Mouse (Mus musculus): ENCODE measurements around the gene Tmem171.

Gene Tmem171

DNA sequence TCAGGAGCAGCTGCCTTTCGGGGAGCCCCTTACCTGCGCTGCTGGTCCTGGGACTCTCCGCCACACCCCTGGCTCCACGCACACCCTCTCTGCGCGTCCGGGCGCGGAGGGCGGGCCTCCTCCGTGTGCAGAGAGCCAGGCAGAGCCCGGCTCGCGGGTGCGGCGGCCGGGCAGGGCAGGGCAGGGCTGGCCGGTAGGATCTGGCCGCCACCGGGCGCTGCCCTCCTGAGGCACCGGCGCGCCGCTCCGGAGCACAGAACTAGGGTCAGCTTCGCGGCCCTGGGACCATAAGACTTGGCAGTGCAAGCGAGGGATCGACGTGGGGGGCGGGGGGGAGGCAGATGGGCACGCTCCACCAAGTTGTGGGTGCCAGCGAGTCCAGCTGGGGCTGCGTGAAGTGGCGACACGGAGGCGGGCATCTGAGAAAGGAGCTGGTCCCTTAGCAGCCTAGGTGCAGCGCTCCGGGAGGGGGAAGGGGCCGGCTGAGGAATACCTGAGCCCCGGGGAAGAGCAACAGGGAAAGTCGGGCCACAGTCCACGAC, at the start of gene Tmem171:
Gene Tmem171, minus strand, starts transcription at position 62 of the 542 bp plus-strand sequence.
- peak; percentile 60 to 89 for DNase-seq

GRCm38 (mm10) chr13:98743829-98744228, 49.2 kb upstream of the Tmem171 start:
- no peak for DNase-seq

DNA sequence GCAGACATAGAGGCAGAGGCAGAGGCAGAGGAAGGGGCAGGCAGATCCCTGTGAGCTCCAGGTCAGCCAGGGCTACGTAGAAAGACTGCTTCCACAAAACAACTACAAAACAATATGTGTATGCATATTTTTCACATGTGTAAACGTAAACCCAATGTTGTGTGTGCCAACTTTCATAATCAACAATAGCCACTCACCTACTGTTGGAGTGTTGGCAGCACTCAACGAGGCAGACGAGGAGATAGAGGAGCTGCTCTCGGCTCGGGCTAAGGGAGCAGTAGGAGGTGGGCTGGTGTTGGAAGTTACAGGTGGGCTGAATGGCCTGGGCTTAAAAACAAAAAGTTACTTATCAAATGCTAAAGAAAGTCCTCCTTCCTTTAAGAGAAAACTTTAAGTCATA, 48.6 kb upstream of the Tmem171 start:
- DNase-seq = no peak

DNA sequence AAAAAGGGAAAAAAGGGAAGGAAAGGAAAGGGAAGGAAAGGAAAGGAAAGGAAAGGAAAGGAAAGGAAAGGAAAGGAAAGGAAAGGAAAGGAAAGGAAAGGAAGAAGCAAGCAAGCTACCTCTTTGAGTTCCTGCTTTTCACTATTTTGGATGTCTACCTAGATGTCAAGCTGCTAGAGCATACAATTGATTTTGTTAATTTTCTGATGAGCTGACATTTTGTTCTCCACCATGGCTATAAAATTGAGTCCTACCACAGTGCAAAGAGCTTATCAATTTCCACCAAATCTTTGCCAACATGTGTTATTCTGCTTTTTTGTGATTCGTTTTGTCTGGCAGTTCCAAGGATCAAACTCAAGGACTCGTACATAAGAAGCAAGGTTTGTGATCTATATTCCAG, 43.6 kb upstream of the Tmem171 start:
- no peak for DNase-seq

GRCm38 (mm10) chr13:98733292-98733691, 38.7 kb upstream of the Tmem171 start:
- no peak for DNase-seq

GRCm38 (mm10) chr13:98729271-98730062, 34.8 kb upstream of the Tmem171 start:
- no peak for DNase-seq

GRCm38 (mm10) chr13:98726494-98726893, 31.9 kb upstream of the Tmem171 start:
- DNase-seq = peak in 1 of 2 experiments; percentile 40

- no peak for DNase-seq
These were observed 28.8 kb upstream of the Tmem171 start for GRCm38 (mm10) chr13:98723430-98723829.

DNA sequence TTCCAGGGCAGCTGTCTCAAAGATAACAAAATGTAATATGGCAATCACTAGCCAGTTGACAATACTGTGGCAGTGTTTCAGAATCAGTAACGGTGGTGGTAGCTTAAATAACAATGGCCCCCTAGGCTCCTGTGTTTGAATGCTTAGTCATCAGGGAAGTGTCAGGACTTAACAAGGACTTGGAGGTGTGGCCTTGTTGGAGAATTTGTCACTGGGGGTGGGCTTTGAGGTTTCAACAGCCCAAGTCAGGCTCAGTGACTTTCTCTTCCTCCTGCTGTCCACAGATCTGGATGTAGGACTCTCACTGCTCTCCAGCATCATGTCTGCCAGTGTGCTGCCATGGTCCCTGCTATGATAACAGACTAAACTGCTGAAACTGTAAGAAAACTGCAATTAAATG, 27.7 kb upstream of the Tmem171 start:
- no peak for DNase-seq

GRCm38 (mm10) chr13:98716176-98716575, 21.5 kb upstream of the Tmem171 start:
- DNase-seq = no peak

GRCm38 (mm10) chr13:98715443-98715990, 20.9 kb upstream of the Tmem171 start:
- DNase-seq = no peak

GRCm38 (mm10) chr13:98710655-98711054, 16.0 kb upstream of the Tmem171 start:
- DNase-seq = peak in 1 of 2 experiments; percentile 0

DNA sequence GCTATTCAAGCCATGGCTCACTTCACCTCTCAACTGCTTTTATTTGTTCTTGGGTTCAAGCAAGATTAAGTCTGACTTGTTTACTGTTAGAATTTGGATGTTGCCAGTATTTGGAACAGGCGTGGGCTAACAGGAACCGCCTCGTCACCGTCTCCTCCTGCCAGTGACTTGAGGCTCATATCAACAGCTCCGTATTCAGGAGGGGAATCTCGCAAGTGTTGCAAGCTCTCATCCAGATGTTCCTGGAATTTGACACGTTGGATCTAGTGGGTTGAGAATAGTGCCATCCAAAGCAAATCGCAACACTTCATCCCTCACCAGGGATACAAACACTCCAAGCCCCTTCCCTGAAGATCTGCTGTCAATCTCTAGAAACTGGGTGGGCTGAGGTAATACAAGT, 15.6 kb upstream of the Tmem171 start:
- DNase-seq = no peak

GRCm38 (mm10) chr13:98705501-98705900, 10.9 kb upstream of the Tmem171 start:
- DNase-seq = peak in 1 of 2 experiments; percentile 15

GRCm38 (mm10) chr13:98703786-98704185, 9.2 kb upstream of the Tmem171 start:
- DNase-seq = no peak

DNA sequence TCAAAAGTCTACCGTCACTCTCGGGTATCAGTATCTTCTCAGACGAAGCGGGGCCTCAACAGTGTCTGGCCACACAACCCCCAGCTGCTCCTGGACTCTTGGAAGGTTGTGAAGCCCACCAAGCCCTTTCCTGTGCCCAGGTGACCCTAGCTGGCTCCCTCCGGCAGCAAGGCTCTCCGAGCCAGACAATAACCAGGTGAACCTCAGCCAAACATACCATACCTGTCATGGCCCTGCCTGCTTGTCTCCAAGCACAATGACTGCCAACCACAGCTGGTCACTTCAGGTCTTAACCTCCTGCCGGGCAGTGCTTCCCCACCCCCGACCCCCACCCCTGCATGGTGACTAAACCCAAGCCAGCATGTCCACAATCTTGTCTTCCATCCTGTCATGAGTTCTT, 7.7 kb upstream of the Tmem171 start:
- peak in 1 of 2 experiments; percentile 24 for DNase-seq

DNA sequence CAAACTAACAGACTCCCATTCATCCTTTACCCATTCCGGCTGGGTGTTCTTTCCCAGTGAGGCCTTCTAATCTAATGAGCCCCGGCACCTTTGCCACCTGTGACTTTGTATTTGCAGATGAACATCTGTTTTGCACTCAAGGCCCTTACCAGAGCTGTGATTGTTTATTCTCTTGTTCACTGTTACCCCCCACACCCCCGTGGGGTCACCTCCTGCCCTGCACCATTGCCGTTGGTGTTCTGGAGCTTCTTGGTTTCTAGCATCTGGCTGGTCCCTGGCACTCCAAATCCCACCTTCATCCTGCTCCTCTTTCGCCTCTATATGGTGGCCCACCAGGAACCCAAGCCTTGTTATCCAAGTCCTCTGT, 6.7 kb upstream of the Tmem171 start:
- DNase-seq = peak in 1 of 2 experiments; percentile 34

DNA sequence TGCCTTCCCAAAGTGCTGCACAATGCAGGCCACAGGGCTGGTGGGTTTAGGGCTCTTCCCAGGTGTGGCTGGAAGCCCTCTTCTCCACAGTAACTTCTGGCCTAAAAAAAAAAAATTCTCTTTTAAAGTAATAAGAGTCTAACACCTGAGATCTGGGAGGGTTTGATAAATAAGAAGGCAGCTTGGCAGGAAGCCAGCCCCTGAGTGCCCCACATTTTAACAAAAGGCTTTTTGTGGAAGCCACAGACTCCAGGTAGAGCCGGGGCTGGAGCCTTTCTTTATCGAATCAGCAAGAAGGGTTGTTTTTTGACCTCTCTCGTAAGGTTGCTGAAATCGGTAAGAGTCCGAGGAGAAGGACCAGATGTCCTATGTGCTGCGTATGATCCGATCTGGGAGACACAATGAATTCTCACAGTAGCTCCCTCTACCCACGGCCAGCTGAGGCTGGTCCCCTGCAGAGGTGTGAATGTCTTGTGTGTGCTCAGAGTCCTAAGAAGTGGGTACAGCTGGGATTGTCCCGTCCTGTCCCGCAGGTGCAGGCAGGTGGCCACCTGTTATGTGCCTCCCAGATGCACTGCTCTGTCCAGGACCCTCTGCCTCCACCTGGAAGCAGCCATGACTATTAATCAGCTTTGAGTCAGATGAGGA, 6.2 kb upstream of the Tmem171 start:
- DNase-seq = peak in 1 of 2 experiments; percentile 16

- peak in 1 of 2 experiments; percentile 33 for DNase-seq
These were observed 5.4 kb upstream of the Tmem171 start for GRCm38 (mm10) chr13:98699982-98700540.

GRCm38 (mm10) chr13:98699051-98699744, 4.6 kb upstream of the Tmem171 start:
- peak in 1 of 2 experiments; percentile 69 for DNase-seq

GRCm38 (mm10) chr13:98696716-98697115, 2.1 kb upstream of the Tmem171 start:
- peak in 1 of 2 experiments; percentile 49 for DNase-seq

DNA sequence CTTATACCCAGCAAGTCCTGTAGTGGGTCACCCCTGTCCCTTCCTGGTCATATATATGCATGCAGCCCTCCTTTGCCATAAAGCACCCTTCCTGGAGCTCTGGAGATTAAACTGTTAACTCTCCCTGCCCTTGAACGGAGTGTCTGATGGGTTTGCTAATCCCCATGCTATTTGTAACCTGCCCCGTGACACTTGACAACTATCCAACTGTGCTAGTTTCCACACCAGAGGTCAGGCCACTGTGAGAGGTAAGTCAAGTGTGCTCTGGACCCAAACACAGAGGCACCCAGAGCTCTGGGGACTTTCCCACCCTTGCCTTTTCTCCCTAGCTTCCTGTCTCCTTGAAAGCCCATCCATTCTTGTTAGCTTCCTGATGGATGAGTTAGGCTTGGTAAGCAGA, 912 bp upstream of the Tmem171 start:
- peak; percentile 83 to 91 for DNase-seq

GRCm38 (mm10) chr13:98693316-98693715, 1.3 kb downstream of the Tmem171 start:
- peak in 1 of 2 experiments; percentile 62 for DNase-seq
